Mouse (Mus musculus) liver, adult 2 months (tissue): ENCODE measurements around the gene Osr1.

ENCODE experiments used
- CTCF ChIP-seq: fragments of 200-500 bp; IDR thresholded peaks from 2 replicates; pipeline ENCODE4 v1.5.1; 2011; ENCODE audit warnings: low read depth, low read length, control low read depth
- POLR2A ChIP-seq: fragments of 200-500 bp; IDR thresholded peaks from 2 replicates; pipeline ENCODE4 v1.6.1; 2011; ENCODE audit warnings: low read length, control low read depth; ENCODE audit not compliant: insufficient read depth; ENCODE audit errors: extremely low read depth

GRCm38 (mm10) chr12:9587732-9588131 lies 17.8 kb downstream of the Osr1 start:
- no peak for TF ChIP-seq CTCF
- TF ChIP-seq POLR2A = no peak
